Mouse (Mus musculus) heart, postnatal 0 days (tissue): ENCODE data around the gene Ankrd52. TPM values are rescaled to one million over a fixed set of nuclear protein-coding genes. Genes with fewer than 3 reads are reported as not detected.

Experiments
- ATAC-seq: fragments of 200-750 bp; cut with Nextera tagmentation; 2 replicates; pipeline ENCODE4 v1.8.0; 2017; ENCODE audit warnings: low read depth, moderate number of reproducible peaks, moderate library complexity; ENCODE audit not compliant: insufficient read depth
- DNase-seq: peaks from one replicate; pipeline ENCODE4 v3.0.0-alpha.2; 2016; ENCODE audit warnings: low spot score
- H3K27ac ChIP-seq: fragments of 300-500 bp; sonication (generic); 2 replicates; pipeline ENCODE4 v1.5.1; 2014; ENCODE audit warnings: low read depth, mild to moderate bottlenecking
- H3K27me3 ChIP-seq: fragments of 300-500 bp; sonication (generic); 2 replicates; pipeline ENCODE4 v1.6.1; 2014; ENCODE audit warnings: low read length, mixed read lengths; ENCODE audit not compliant: control insufficient read depth, insufficient read depth
- H3K36me3 ChIP-seq: fragments of 300-500 bp; sonication (generic); replicated peaks from 2 replicates; pipeline ENCODE4 v1.6.1; 2014; ENCODE audit warnings: low read length, mixed read lengths; ENCODE audit not compliant: control insufficient read depth, insufficient read depth
- H3K4me1 ChIP-seq: fragments of 300-500 bp; sonication (generic); 2 replicates; pipeline ENCODE4 v1.6.1; 2014; ENCODE audit warnings: antibody characterized with exemption; ENCODE audit not compliant: control insufficient read depth, insufficient read depth
- H3K4me2 ChIP-seq: fragments of 300-500 bp; sonication (generic); 2 replicates; pipeline ENCODE4 v1.6.1; 2014; ENCODE audit warnings: low read depth, mild to moderate bottlenecking, low read length, moderate library complexity
- H3K4me3 ChIP-seq: fragments of 300-500 bp; sonication (generic); 2 replicates; pipeline ENCODE4 v1.5.1; 2014; ENCODE audit warnings: low read depth, low read length
- H3K9ac ChIP-seq: fragments of 300-500 bp; sonication (generic); replicated peaks from 2 replicates; pipeline ENCODE4 v1.6.1; 2014; ENCODE audit warnings: low read depth, low read length, mixed read lengths
- H3K9me3 ChIP-seq: fragments of 300-500 bp; sonication (generic); replicated peaks from 2 replicates; pipeline ENCODE4 v1.6.1; 2016; ENCODE audit warnings: low read length; ENCODE audit not compliant: control insufficient read depth
- CTCF ChIP-seq: IDR thresholded peaks from 2 replicates; pipeline ENCODE4 v1.5.1; 2016; ENCODE audit warnings: antibody characterized with exemption, control low read depth, low read depth
- EP300 ChIP-seq: IDR thresholded peaks from 2 replicates; pipeline ENCODE4 v1.6.1; 2016; ENCODE audit warnings: antibody characterized with exemption, low read depth
- WGBS: fragments of 180-500 bp; shearing (Covaris S2); extraction: QIAGEN DNeasy Blood & Tissue Kit; methylation state at CpG from one replicate; pipeline ENCODE4 v1.1.7; 2014; 5-methylcytosine and 5-hydroxymethylcytosine counted together
- polyA plus RNA-seq: library from polyadenylated mRNA; unstranded; fragments of >200 nt; fragmentation: Nextera tagmentation; extraction: Ambion mirVana; gene quantifications from 2 replicates; pipeline ENCODE4 v1.2.1, GENCODE M21; 2015
- total RNA-seq: library from RNA; depleted of rRNA; stranded (reverse); fragments of >200 nt; gene quantifications from 2 replicates; pipeline ENCODE4 v1.2.3, GENCODE M21; 2014; ENCODE audit warnings: low replicate concordance

Gene Ankrd52
- total and polyA plus RNA-seq, 2 experiments from 2014 or later, result 4.5 to 17.6 TPM

DNA sequence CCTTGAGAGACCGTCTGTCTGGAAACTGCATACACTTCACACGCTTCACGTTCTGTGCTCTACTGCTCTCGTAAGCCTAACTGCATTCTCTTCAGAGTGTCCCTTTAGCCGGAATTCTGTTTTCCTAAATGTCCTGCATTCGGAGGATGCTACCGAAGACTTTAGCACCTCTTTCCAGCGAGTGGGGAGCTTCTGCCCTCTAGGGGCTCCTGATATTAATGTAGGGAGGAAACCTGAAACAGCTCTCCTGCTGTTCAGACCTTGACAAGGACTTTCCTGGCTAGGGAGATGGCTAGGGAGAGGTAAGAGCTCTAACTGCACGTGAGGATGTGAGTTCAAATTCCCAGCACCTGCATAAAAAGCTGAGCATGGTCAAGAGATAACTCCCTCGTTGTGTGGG lies 63.5 kb downstream of the Ankrd52 start:
- no peak for ATAC-seq
- H3K4me3 ChIP-seq, result no peak overlapping the region
- 44% methylated on average over 10 of the region's 10 CpGs for WGBS

DNA sequence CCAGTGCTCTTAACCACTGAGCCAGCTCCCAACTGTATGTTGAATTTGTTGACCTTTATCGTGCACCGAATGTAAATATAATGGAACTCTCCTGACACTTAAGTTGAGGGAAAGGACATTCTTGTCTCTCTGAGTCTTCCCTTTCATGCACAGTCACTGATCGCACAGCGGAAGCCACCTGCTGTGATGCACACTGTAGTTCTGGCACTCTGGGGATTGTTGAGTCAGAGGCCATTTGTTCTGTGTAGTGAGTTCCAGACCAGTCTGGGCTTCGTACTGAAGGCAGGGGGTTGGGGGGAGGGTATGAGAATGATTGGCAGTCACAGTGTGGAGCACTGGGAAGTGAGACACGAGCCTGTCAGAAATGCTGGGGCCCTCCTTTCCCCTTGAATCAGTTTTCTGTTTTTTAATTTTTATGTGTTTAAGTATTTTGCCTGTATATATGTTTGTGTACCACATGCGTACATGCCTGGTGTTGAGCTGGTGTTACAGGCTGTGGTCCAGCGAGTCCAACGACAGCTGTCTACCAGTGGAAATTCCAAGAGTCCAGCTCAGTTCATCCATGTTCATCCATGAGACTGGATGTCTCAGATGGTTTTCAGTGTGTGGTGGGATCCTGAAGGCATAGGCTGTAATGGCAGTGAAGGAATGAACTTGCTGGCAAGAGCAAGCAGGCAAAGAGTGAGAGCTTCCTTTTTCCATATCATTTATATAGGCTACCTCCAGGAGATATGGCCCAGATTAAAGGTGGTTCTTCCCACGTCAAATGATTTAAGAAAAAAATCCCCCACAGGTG lies 64.6 kb downstream of the Ankrd52 start:
- no peak overlapping the region for H3K4me3 ChIP-seq
- no peaks in the 10 kb centered on the region for H3K9me3 ChIP-seq
- H3K27ac ChIP-seq, result no peak overlapping the region
- H3K4me2 ChIP-seq, result no peak overlapping the region
- no peak for ATAC-seq
- peaks cover 40% of the 10 kb centered on the region for H3K36me3 ChIP-seq
- WGBS, result 88% methylated on average over 10 of the region's 10 CpGs
- TF ChIP-seq EP300 (no peak), CTCF (no peak)
- H3K4me1 ChIP-seq, result no peaks in the 10 kb centered on the region
- H3K9ac ChIP-seq, result no peak overlapping the region
- H3K27me3 ChIP-seq, result no peaks in the 10 kb centered on the region
- no peak for DNase-seq

More for the DNA sequence above, 63.5 kb downstream of the Ankrd52 start:
- Histone ChIP-seq H3K4me2 (no peak overlapping the region), H3K27me3 (no peaks in the 10 kb centered on the region), H3K4me1 (peaks cover 10% of the 10 kb centered on the region; the same call in 1 of the 2 replicates), H3K9me3 (no peaks in the 10 kb centered on the region), H3K36me3 (peaks cover 51% of the 10 kb centered on the region), H3K27ac (no peak overlapping the region), H3K9ac (no peak overlapping the region)
- peak; percentile 64 for DNase-seq
- peak; percentile 58 for TF ChIP-seq CTCF
- no peak for TF ChIP-seq EP300

DNA sequence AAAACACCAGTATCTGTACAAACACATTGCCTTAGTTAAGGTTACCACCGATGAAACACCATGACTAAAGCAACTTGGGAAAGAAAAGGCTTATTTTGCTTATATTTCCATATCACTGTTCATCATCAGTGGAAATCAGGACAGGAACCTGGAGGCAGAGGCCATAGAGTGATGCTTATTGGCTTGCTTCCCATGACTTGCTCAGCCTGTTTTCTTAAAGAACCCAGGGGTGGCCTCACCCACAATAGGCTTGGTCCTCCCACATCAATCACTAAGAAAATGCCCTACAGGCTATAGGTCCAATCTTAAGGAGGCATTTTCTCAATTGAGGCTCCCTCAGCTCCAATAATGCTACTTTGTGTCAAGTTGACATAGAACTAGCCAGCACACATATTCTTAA lies 65.8 kb downstream of the Ankrd52 start:
- DNase-seq (no peak), ATAC-seq (no peak)
- no peak for TF ChIP-seq EP300
- TF ChIP-seq CTCF, result no peak
- Histone ChIP-seq H3K4me1 (no peaks in the 10 kb centered on the region), H3K9me3 (no peaks in the 10 kb centered on the region), H3K27me3 (no peaks in the 10 kb centered on the region), H3K4me2 (no peak overlapping the region), H3K36me3 (peaks cover 30% of the 10 kb centered on the region), H3K27ac (no peak overlapping the region), H3K4me3 (no peak overlapping the region), H3K9ac (no peak overlapping the region)
- 90% methylated on average over 1 of the region's 1 CpGs for WGBS

DNA sequence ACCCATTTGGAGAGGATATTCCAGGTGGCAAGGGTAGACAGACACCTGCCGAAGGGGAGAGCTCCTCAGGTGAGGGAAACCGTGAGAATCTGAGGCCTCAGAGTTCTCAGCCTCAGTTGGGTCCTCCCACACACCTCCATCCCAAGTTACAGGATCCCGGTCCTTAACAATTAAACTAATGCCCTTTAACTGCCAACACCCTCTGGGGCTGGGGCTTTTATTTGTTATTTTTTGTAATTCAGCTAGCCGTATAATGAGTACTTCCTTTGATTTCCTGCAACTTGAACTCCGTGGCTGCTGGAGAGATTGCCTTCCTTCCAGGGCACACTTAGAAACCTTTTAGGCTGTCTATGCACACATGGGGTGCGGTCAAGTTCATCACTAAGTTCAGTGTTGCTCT lies 67.4 kb downstream of the Ankrd52 start:
- Histone ChIP-seq H3K27ac (no peak overlapping the region), H3K4me2 (no peak overlapping the region), H3K9me3 (no peaks in the 10 kb centered on the region), H3K27me3 (no peaks in the 10 kb centered on the region), H3K4me3 (no peak overlapping the region), H3K36me3 (peaks cover 15% of the 10 kb centered on the region), H3K4me1 (no peaks in the 10 kb centered on the region), H3K9ac (no peak overlapping the region)
- TF ChIP-seq CTCF (no peak), EP300 (no peak)
- no peak for DNase-seq
- ATAC-seq, result no peak
- WGBS, result 64% methylated on average over 6 of the region's 6 CpGs

DNA sequence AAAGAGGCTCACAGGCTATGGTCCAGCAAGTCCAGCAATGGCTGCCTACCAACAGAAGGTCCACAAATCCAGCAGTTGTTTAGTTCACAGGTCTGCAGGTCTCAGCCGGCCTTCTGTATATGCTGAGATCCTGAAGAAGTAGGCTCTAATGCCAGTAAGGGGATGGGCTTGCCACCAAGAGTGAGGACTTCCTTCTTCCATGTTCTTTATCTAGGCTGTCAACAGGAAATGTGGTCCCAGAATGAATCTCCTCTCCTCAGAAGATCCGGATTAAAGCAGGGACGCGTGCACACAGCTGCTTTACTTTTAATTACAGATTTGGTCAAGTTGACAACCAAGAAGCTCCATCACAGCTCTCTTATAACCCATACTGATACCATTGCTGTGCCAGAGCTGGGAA lies 68.5 kb downstream of the Ankrd52 start:
- H3K27me3 ChIP-seq, result no peaks in the 10 kb centered on the region
- H3K9me3 ChIP-seq, result no peaks in the 10 kb centered on the region
- TF ChIP-seq EP300 (no peak), CTCF (no peak)
- no peaks in the 10 kb centered on the region for H3K4me1 ChIP-seq
- no peak overlapping the region for H3K27ac ChIP-seq
- ATAC-seq (no peak), DNase-seq (no peak)
- WGBS, result 61% methylated on average over 4 of the region's 4 CpGs
- no peak overlapping the region for H3K4me2 ChIP-seq
- no peak overlapping the region for H3K4me3 ChIP-seq
- H3K9ac ChIP-seq, result no peak overlapping the region
- H3K36me3 ChIP-seq, result peaks cover 7% of the 10 kb centered on the region; the same call in 1 of the 2 replicates

DNA sequence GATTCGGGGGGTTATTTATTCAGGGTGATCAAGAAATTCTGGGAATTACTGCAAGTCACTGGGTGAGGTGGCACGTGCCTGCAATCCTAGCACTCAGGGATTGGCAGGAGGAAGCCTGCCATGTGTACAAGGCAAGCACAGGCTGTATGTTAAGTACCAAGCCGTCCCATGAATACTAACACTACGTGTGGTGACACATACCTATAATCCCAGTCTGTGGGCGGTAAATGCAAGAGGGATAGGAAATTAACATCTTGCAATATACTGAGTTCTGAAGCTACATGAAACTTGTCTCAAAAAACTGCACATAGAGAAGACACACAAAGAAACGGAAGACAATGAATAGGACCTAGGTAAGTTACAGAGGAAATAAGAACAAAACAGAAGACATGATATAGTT lies 74.1 kb downstream of the Ankrd52 start:
- 71% methylated on average over 6 of the region's 6 CpGs for WGBS
- H3K4me2 ChIP-seq, result no peak overlapping the region
- H3K27ac ChIP-seq, result no peak overlapping the region
- no peaks in the 10 kb centered on the region for H3K4me1 ChIP-seq
- DNase-seq (no peak), ATAC-seq (no peak)
- H3K4me3 ChIP-seq, result no peak overlapping the region
- no peaks in the 10 kb centered on the region for H3K36me3 ChIP-seq
- H3K9ac ChIP-seq, result no peak overlapping the region
- H3K27me3 ChIP-seq, result no peaks in the 10 kb centered on the region
- TF ChIP-seq CTCF (no peak), EP300 (no peak)
- H3K9me3 ChIP-seq, result no peaks in the 10 kb centered on the region
